Comparison of ENCODE assay signal across 20 mouse cellular contexts in genomic region chr1:133196181-133196580, GRCm38 (mm10). TPM values are rescaled to one million over a fixed set of nuclear protein-coding genes. Genes with fewer than 3 reads are reported as not detected.
DNase-seq lines count a peak whose midpoint lies in the region; ATAC-seq and TF ChIP-seq lines count a peak whose summit lies in the region.
"Had no signal": no experiment of that assay in that cellular context is flagged by ENCODE, and none has a peak within 500 bp of the region (broad histone marks: within the 10 kb centered on the region; RNA-seq: fewer than 3 reads in every experiment).

No protein-coding gene starts in this region.

- peak; percentile 71 for ATAC-seq in forebrain, postnatal 0 days
- no peak for ATAC-seq in midbrain, embryonic 11.5 days (ENCODE audit: low FRiP score)
- ATAC-seq in neural tube, embryonic 15.5 days (ENCODE audit: low FRiP score) = peak; percentile 29; the same call in 1 of the 2 replicates
- no peak for ATAC-seq in megakaryocyte progenitor cell, adult 5-6 weeks (replicated peaks; ENCODE audit: poor library complexity)
- ATAC-seq: CD4-positive, CD25-positive, alpha-beta regulatory T cell, adult 4 months had no signal

- no peak for DNase-seq in forebrain, embryonic 10.5 days (ENCODE audit: extremely low spot score, low spot score)
- DNase-seq in forebrain, postnatal 0 days = peak; percentile 53
- no peak for DNase-seq in midbrain, embryonic 11.5 days (ENCODE audit: low spot score, missing footprints)
- no peak for DNase-seq in gastrocnemius, adult 18-20 months (ENCODE audit: low spot score)
- no peak for DNase-seq in frontal cortex, postnatal 14 days (ENCODE audit: low spot score in 2 of 2)
- no peak for DNase-seq in gastrocnemius, postnatal 4 days (ENCODE audit: low spot score in 2 of 2)
- DNase-seq: adrenal gland, adult 8-10 months; cerebellum, adult 9-11 months; gastrocnemius, postnatal 14 days; heart, postnatal 36 days; kidney, adult 2 months; kidney, postnatal 36 days; lung, embryonic 14.5 days; thymus, postnatal 25 days had no signal

- peaks cover 89% of the 10 kb centered on the region for H3K4me1 ChIP-seq in forebrain, embryonic 10.5 days
- H3K4me1 ChIP-seq in forebrain, postnatal 0 days (ENCODE audit: insufficient read depth) = peaks cover 12% of the 10 kb centered on the region; the same call in 1 of the 2 replicates
- peaks cover 46% of the 10 kb centered on the region for H3K4me1 ChIP-seq in midbrain, embryonic 11.5 days (ENCODE audit: control insufficient read depth, insufficient read depth, low read length)
- peaks cover 66% of the 10 kb centered on the region for H3K4me1 ChIP-seq in neural tube, embryonic 15.5 days

- no peak overlapping the region for H3K4me2 ChIP-seq in forebrain, postnatal 0 days (ENCODE audit: low read depth)
- no peak overlapping the region for H3K4me2 ChIP-seq in midbrain, embryonic 11.5 days
- no peak overlapping the region for H3K4me2 ChIP-seq in neural tube, embryonic 15.5 days
- H3K4me2 ChIP-seq: heart, embryonic 11.5 days; lung, embryonic 14.5 days had no signal

- H3K27ac ChIP-seq in forebrain, embryonic 10.5 days = peak overlapping the region; percentile 74
- H3K27ac ChIP-seq in forebrain, postnatal 0 days (ENCODE audit: low read depth, low read length) = no peak overlapping the region
- H3K27ac ChIP-seq in midbrain, embryonic 11.5 days (ENCODE audit: low read depth, low read length) = peak overlapping the region; percentile 77
- peak overlapping the region; percentile 56 for H3K27ac ChIP-seq in neural tube, embryonic 15.5 days (replicated peaks)
- H3K27ac ChIP-seq: macrophage had no signal

- no peak overlapping the region for H3K9ac ChIP-seq in forebrain, postnatal 0 days
- H3K9ac ChIP-seq in midbrain, embryonic 11.5 days (ENCODE audit: low read length) = no peak overlapping the region
- no peak overlapping the region for H3K9ac ChIP-seq in neural tube, embryonic 15.5 days (replicated peaks)
- H3K9ac ChIP-seq: lung, embryonic 14.5 days had no signal

- no peaks in the 10 kb centered on the region for H3K9me3 ChIP-seq in forebrain, embryonic 10.5 days
- no peaks in the 10 kb centered on the region for H3K9me3 ChIP-seq in forebrain, postnatal 0 days (ENCODE audit: low read length)
- H3K9me3 ChIP-seq in midbrain, embryonic 11.5 days (ENCODE audit: control insufficient read depth, low read length) = no peaks in the 10 kb centered on the region
- H3K9me3 ChIP-seq in neural tube, embryonic 15.5 days (replicated peaks) = no peaks in the 10 kb centered on the region

- peaks cover 83% of the 10 kb centered on the region for H3K27me3 ChIP-seq in forebrain, embryonic 10.5 days (ENCODE audit: poor library complexity, severe bottlenecking)
- no peaks in the 10 kb centered on the region; the same call in 1 of the 2 replicates for H3K27me3 ChIP-seq in forebrain, postnatal 0 days (ENCODE audit: insufficient read depth, low read length)
- H3K27me3 ChIP-seq in midbrain, embryonic 11.5 days (ENCODE audit: control insufficient read depth, insufficient read depth, low read length) = no peaks in the 10 kb centered on the region
- H3K27me3 ChIP-seq in neural tube, embryonic 15.5 days (replicated peaks) = no peaks in the 10 kb centered on the region

- 25% methylated on average over 6 of the region's 6 CpGs for WGBS in forebrain, embryonic 10.5 days
- WGBS in forebrain, postnatal 0 days = 13% methylated on average over 6 of the region's 6 CpGs
- WGBS in midbrain, embryonic 11.5 days = 36% methylated on average over 6 of the region's 6 CpGs
- WGBS in neural tube, embryonic 15.5 days = 6% methylated on average over 6 of the region's 6 CpGs

- no peak for TF ChIP-seq CTCF in forebrain, postnatal 0 days (IDR thresholded peaks at IDR 0.05; ENCODE audit: low read depth)

- H3K4me3 ChIP-seq in forebrain, embryonic 10.5 days = no peak overlapping the region
- H3K4me3 ChIP-seq in forebrain, postnatal 0 days (ENCODE audit: low read depth, low read length) = no peak overlapping the region
- H3K4me3 ChIP-seq in midbrain, embryonic 11.5 days (ENCODE audit: low read depth, low read length) = no peak overlapping the region
- H3K4me3 ChIP-seq in neural tube, embryonic 15.5 days (replicated peaks) = no peak overlapping the region
- H3K4me3 ChIP-seq: myocyte had no signal

- peaks cover 15% of the 10 kb centered on the region for H3K36me3 ChIP-seq in forebrain, embryonic 10.5 days (replicated peaks)
- no peaks in the 10 kb centered on the region for H3K36me3 ChIP-seq in forebrain, postnatal 0 days (ENCODE audit: insufficient read depth)
- H3K36me3 ChIP-seq in midbrain, embryonic 11.5 days (ENCODE audit: control insufficient read depth, insufficient read depth, low read length) = no peaks in the 10 kb centered on the region
- H3K36me3 ChIP-seq in neural tube, embryonic 15.5 days = no peaks in the 10 kb centered on the region

RNA-seq across cellular contexts. Expression of gene Plekha6, which starts 32.2 kb away (rescaled TPM):
- polyA plus RNA-seq in forebrain, embryonic 10.5 days (2016; fragmentation: Nextera tagmentation; extraction: Ambion mirVana) = 9.0 and 9.9 TPM in 2 replicates
- 23.2 and 28.6 TPM in 2 replicates for total RNA-seq in forebrain, postnatal 0 days (2014; rRNA removed)
- 3.4 and 5.7 TPM in 2 replicates for polyA plus RNA-seq in forebrain, postnatal 0 days (2015; fragmentation: Nextera tagmentation; extraction: Ambion mirVana)
- 15.7 and 17.0 TPM in 2 replicates for polyA plus RNA-seq in midbrain, embryonic 11.5 days (2014; fragmentation: Nextera tagmentation; extraction: Ambion mirVana)
- 17.1 and 20.5 TPM in 2 replicates for polyA plus RNA-seq in neural tube, embryonic 15.5 days (2015; fragmentation: Nextera tagmentation; extraction: Ambion mirVana)
- total RNA-seq in gastrocnemius, adult 18-20 months (2021) = 10 to 100 TPM in 1 of 2 experiments, 1 to 10 TPM in 1; 8.1 to 10.6 TPM
- 0.42 and 1.8 TPM in 2 replicates for total RNA-seq in megakaryocyte progenitor cell, adult 5-6 weeks (2015)
- 1.1 and 2.2 TPM in 2 replicates for total RNA-seq in megakaryocyte progenitor cell, adult 5-6 weeks (2017)
- total RNA-seq in gastrocnemius, postnatal 4 days (2021) = 10 to 100 TPM; 12.6 to 14.4 TPM
- polyA plus RNA-seq: CD4-positive, CD25-positive, alpha-beta regulatory T cell, adult 4 months; macrophage had no signal

Comparison
In these comparisons a context has a peak if more than half of its experiments do, and no peak if none do; other contexts are left out.
1. ATAC-seq: peak in forebrain, postnatal 0 days (single experiment) and neural tube, embryonic 15.5 days (single experiment); none in midbrain, embryonic 11.5 days (single experiment) and megakaryocyte progenitor cell, adult 5-6 weeks (single experiment).